Mouse (Mus musculus): Measurements from ENCODE around the gene Col4a1.

Gene Col4a1

DNA sequence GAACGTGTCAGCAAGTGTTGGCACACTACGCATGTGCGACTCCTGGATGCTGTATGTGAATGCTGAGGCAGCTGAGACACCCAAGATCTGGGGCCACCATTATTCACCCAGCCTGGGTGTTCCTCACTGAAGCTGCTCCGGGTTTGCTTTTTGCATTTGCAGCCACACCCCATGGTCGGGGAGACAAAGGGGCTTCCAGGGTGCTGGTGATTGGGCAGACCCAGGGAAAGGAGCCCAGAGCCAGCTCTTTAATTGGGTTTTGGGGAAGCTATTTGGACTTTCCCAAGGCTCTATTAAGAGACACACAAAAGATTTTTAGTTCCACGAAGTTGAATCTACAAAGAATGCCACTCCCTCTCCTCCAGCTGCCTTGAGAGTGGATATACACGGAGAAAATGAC lies 85.2 kb downstream of the Col4a1 start:
- no peak for DNase-seq (ENCODE audit: low read depth)

- no peak for DNase-seq (ENCODE audit: low read depth)
Observed at GRCm38 (mm10) chr8:11225577-11226434, 86.8 kb downstream of the Col4a1 start.

- DNase-seq (ENCODE audit: low read depth), result no peak
Observed at GRCm38 (mm10) chr8:11224178-11224577, 88.4 kb downstream of the Col4a1 start.

GRCm38 (mm10) chr8:11221353-11221752 lies 91.3 kb downstream of the Col4a1 start:
- DNase-seq (ENCODE audit: low read depth), result no peak

GRCm38 (mm10) chr8:11219282-11219681 lies 93.3 kb downstream of the Col4a1 start:
- DNase-seq (ENCODE audit: low read depth), result no peak

GRCm38 (mm10) chr8:11215231-11215630 lies 97.4 kb downstream of the Col4a1 start:
- peak; percentile 31 for DNase-seq (ENCODE audit: low read depth)

GRCm38 (mm10) chr8:11206509-11206908 lies 106.1 kb downstream of the Col4a1 start:
- DNase-seq (ENCODE audit: low read depth), result no peak

DNA sequence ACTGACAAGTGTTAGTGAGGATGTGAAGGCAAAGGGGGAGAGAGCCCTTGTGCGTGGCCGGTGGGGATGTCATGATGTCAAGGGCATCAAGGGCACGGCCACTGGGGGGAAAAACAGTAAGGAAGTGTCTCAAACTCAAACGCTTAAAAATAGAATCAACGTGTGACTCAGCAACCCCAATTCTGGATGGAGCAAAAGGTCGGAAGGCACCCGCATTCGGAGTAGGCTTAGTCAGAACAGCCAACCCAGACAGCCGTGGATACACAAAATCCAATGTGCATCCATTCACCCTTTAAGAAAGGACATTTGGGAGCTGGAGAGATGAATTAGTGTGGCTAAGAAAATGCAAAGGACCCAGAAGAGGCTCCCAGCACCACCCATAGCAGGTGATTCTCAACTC lies 107.1 kb downstream of the Col4a1 start:
- DNase-seq (ENCODE audit: low read depth), result no peak

GRCm38 (mm10) chr8:11203260-11204110 lies 109.1 kb downstream of the Col4a1 start:
- DNase-seq (ENCODE audit: low read depth), result no peak

DNA sequence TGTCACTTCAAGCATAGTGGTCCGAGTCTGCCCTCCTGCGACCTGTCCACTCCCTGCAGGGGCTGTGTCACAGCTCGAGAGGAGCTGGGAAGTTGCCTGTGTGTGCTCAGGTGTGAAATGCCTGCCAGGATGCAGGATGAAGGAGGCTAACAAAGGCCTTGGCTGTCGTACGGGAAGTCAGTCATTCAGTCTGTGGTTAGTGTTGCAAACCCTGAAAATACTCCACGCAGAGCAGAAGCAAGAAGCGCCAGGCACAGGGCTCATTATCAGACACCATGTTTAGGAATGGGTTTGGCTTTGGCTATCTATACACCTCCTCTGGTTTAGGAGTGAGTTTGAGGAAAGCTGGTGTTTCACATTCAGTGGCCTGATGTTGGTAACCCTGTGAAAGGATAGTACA lies 114.0 kb downstream of the Col4a1 start:
- DNase-seq (ENCODE audit: low read depth), result no peak

GRCm38 (mm10) chr8:11197988-11198387 lies 114.6 kb downstream of the Col4a1 start:
- no peak for DNase-seq (ENCODE audit: low read depth)

DNA sequence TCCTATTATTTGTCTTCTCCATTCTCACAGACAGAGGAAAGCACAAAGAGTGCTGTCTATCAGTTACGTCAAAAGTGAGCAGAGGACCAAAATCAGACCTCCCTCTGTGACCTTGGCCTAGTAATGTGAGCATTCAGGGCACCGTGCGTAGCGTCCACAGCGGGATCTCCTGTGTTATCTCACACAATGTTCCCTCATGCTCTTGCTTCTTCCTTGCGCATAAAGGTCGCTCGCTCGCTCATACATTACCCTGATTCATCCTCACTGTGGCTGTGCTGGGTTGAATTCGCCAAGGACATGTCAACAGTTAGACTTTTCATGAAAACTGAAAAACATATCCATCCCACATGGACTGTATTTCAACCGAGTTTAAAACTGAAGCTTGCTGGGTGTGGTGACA lies 115.4 kb downstream of the Col4a1 start:
- DNase-seq (ENCODE audit: low read depth), result no peak

DNA sequence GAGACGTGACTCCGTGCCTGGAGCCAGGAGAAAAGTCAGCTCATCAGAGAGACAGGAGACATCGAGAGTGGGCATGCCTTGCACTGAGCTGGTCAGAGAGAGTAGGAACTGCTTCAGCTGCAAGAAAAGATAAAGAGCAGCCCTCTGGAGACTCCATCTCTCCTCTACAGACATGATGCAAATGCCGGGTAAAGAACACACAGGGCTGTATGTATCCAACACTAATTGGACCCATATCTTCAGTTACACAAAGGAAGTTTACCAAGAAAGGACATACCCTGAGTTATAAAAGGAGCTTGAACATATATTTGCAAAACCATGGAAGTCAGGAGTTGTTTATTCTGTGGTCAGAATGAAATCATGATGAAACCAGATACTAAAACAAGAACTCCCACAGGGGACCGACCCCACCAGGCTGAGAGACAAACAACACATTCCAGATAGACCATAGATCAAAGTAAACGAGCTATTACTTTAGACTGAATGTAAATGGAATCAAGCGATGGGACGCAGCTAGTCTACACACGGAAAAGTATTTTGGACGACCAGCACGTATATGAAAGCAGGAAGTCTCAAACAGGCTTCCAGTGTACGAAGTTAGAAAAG lies 119.8 kb downstream of the Col4a1 start:
- no peak for DNase-seq (ENCODE audit: low read depth)

GRCm38 (mm10) chr8:11187581-11188271 lies 124.9 kb downstream of the Col4a1 start:
- peak; percentile 38 for DNase-seq (ENCODE audit: low read depth)

- no peak for DNase-seq (ENCODE audit: low read depth)
Observed at GRCm38 (mm10) chr8:11186456-11186855, 126.2 kb downstream of the Col4a1 start.

GRCm38 (mm10) chr8:11185672-11186071 lies 127.0 kb downstream of the Col4a1 start:
- DNase-seq (ENCODE audit: low read depth), result no peak

DNA sequence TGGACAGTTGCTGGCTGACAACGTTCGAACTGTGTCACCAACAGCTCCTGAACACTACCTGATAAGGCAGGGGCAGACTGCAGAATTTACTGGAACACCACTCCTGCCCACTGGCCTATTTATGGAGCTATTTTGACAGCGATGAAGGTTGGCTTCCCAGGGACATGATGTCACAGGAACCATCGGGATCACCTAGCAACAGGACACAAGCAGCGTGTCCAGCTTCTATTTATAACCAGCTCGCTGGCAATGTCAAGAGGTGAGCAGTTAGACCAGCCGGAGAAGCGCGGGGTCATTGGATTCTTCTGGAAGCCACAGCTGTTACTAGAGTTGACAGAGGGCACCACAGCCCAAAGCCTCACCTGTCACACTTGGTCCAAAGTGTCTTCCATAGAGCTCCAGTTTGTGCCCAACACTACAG lies 129.0 kb downstream of the Col4a1 start:
- DNase-seq (ENCODE audit: low read depth), result no peak

- no peak for DNase-seq (ENCODE audit: low read depth)
Observed at GRCm38 (mm10) chr8:11182606-11183005, 130.0 kb downstream of the Col4a1 start.

DNA sequence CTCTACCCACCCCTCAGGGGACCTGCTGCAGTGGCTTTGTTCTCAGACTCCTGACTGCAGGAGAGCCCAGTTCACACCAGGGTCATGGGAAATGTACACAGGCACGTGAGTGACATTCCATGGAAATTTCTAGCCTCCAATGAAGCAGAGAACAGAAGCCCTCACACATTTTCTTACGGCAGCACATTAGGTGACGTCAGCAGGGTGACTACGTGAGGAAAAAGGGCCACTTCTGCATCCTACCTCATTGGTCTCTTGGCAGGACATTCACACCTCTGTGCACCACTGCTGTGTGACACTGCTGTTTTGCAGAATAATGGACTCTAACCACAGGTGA lies 130.5 kb downstream of the Col4a1 start:
- no peak for DNase-seq (ENCODE audit: low read depth)

DNA sequence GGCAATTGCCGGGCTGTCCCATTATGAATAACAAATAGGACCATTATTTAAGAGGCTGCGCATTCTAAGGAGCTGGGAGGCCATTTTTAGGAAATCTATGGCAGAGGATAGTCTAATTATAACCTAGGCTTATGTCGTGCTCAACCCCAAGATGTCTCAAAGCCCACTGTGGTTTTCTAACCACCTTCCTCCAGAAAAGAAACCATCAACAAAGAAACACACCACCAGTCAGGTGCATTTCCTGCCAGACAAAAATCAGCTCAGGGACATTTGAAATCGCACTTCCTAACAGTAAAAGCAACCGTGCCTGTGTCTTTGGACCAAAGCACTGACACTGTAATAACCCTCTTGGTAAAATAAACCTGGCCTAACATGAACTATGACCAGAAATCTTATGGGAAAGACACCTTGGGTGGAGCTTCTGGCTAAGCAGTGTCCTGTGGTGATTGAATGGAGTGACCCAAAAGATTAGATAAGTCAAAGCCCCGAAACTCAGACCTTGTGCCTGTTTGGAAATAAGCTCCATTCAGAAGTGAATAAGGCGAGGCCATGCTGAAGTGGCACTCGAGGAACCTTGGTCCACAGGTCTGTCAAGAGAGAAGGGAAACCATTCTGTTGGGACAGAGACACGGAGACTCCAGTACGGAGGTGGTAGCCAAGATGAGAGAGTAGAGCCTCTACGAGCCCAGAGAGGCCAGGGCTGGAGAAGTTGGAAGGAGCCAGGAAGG lies 131.0 kb downstream of the Col4a1 start:
- no peak for DNase-seq (ENCODE audit: low read depth)

DNA sequence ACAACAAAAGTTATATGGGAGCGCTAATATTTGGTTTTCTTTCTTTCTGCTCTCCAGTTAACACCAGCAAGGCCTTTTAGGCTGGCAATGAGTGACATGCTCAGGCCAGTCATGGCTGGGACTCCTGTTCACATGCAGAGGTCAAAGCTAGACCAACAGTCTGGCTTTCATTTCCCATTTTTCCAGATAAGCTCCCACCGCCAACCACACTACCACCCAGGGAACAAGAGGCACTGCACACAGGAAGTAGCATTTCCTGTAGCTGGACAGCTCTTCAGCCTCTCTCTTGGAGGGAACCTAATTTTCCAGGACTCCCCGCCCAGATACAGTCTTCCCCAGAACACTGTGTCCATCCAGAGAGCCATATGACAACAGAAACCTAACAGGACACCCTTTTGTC lies 132.8 kb downstream of the Col4a1 start:
- DNase-seq (ENCODE audit: low read depth), result no peak

GRCm38 (mm10) chr8:11176393-11176792 lies 136.2 kb downstream of the Col4a1 start:
- DNase-seq (ENCODE audit: low read depth), result no peak
